Mouse (Mus musculus) thymus, postnatal 36 days (tissue): Measurements from ENCODE around the gene Sgca.
"Not testable (repeated sequence)": the region's sequence is repeated elsewhere in the genome, so short reads cannot be mapped to it uniquely, and the experiment has no call there.

Experiments
- DNase-seq, 2 experiments: peaks; one replicate each; pipeline ENCODE4 v3.0.0; 2022; ENCODE audit warnings: mixed read lengths in 2 of 2

Sgca gene

GRCm38 (mm10) chr11:94985140-94985539 is 9.0 kb upstream of the Sgca start:
- DNase-seq, result no peak

DNA sequence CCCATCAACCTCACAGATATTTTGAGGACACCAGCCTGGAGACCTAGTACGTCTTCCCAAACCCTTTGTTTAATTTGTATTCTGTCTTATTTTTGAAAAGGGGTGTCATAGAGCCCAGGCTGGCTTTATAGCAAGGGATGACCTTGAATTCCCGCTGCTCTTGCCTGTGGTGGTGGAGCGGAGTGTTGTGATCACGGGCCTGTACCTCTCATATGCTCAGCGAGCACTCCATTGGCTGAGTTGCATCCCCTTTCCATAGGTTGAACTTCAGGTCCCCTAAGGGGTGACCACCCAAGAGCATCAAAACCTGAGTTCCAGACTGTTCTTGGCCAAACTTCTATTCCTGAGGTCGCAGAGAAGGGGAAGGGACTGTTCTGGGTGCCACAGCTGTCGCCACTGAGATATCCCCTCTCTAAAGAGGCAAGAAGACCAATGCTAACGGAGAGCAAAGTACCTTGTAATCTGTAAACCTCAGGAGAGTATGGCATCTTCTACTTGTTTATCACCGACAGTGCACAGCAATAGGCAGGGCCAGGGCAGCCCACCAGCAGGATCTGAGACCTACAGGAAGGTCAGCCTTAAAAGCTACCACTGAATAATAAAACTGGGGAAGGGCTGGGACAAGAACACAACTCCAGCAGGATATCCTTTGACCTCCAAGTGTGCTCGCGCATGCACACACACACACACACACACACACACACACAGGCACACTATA is 3.5 kb upstream of the Sgca start:
- no peak for DNase-seq

- peak; percentile 94 to 95 for DNase-seq
Observed at GRCm38 (mm10) chr11:94978947-94979346, 2.8 kb upstream of the Sgca start.

GRCm38 (mm10) chr11:94978178-94978915 is 2.2 kb upstream of the Sgca start:
- no peak for DNase-seq

GRCm38 (mm10) chr11:94974951-94975350 is 1.2 kb downstream of the Sgca start:
- DNase-seq, result no peak

GRCm38 (mm10) chr11:94973313-94973712 is 2.8 kb downstream of the Sgca start:
- DNase-seq, result no peak

- DNase-seq, result no peak
Observed at GRCm38 (mm10) chr11:94972887-94973286, 3.2 kb downstream of the Sgca start.

- DNase-seq, result no peak
Observed at GRCm38 (mm10) chr11:94971895-94972615, 4.1 kb downstream of the Sgca start.

DNA sequence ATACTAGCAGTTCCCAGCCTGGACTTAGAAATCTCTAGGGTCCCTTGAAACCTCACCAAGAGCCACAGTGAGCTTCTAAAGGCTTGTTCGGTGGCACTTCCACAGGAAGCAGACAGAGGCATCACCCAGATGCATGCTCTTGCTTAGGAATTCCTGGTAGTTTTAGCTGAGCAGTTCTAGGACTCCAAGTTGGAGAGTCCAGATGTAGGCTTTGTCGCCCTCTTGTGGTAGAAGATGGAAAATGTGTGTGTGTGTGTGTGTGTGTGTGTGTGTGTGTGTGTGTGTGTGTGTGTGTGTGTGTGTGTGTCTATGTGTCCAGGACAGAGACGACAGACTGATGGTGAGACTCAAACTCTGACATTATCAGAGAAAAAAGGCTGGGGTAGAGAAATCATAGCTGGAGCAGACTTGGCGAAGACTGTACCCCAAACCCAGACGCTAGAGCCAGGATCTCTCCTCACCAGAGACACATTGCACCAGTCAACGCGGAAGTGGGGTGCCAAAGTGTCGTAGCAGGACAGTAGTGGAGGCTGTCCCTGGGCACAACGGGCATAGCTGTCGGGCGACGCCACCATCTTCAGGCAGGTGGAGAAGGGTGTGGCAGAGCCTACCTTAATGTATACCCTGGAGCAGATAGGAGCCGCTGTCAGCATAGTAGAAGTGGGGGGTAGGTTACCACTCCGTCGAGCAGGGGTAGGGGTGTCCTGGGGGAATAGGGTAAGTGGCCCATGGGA is 5.8 kb downstream of the Sgca start:
- peak; percentile 37 to 52 for DNase-seq

DNA sequence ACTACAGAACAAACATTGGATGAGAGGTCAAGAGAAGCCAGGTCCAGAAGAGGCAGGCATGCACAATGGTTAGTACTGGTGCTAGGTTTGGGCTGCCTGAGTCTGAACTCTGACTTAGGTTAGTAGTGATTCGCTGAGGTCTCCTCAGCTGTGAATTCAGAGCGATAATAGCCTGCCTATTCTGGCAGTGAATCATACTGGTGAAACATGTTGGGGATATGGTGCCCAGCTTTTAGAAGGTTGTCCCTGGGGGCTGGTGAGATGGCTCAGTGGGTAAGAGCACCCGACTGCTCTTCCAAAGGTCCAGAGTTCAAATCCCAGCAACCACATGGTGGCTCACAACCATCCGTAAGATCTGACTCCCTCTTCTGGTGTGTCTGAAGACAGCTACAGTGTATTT is 6.4 kb downstream of the Sgca start:
- DNase-seq, result not testable (repeated sequence)

DNA sequence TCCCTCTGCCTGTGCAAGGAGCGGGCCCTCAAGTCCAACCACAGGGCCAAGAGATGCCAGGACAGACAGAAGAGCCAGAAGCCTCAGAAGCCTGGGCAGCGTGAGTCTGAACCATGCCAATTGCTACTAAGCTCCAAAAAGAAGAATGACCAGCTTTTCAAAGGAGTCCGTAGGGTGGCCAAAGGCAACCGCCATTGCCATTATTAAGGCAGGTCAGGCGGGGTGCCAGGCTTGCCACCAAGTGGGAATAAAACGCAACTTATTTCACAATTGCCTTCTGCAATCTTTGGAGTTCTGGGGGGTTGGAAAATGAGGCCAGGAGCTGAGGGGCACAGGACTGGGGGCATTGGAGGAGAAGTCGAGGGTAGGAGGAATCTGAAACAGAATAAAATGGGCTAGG is 7.9 kb downstream of the Sgca start:
- no peak for DNase-seq

- no peak for DNase-seq
Observed at GRCm38 (mm10) chr11:94967419-94967818, 8.7 kb downstream of the Sgca start, which contains the start of gene Hils1. Gene Hils1 (plus strand): TSS chr11:94967593.

- no peak for DNase-seq
Observed at GRCm38 (mm10) chr11:94962534-94963101, 13.5 kb downstream of the Sgca start.

- no peak for DNase-seq
Observed at GRCm38 (mm10) chr11:94958065-94958858, 17.9 kb downstream of the Sgca start.

DNA sequence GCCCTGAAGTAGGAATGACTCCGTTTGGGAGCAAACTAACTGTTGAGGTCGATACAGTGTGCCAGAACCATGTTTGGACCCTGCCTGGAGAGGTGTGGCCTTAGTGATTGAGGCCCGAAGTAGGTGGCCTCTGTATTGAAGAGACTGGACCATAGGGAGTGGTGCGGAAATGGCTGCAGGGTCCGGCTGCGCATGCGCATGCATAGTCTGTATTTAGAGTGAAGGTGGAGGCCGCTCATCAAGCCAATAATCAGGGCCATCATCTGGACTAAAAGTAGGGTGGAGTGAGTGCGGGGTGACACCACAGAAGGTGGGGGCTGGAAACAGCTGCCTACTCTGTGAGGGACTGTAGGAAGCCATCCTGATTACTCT is 18.4 kb downstream of the Sgca start:
- no peak for DNase-seq

DNA sequence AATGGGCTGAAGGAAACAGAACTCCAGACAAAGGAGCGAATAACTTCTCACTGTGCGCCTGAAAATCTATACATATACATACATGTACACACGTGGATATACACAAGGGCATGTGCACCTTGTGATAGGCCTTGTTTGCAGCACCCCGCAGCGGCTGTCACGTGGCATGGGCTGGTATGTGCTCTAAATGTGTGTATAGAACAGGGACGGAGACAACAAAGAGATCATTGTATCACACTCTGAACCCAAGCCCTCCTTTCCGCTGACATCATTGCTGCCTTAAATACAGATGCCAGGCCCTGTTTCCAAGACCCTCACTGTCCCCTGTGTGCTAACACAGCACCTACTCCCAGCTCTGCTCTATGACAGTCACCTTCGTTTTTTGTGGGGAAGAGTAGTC is 21.0 kb downstream of the Sgca start:
- DNase-seq, result no peak

- DNase-seq, result no peak
Observed at GRCm38 (mm10) chr11:94952169-94952568, 24.0 kb downstream of the Sgca start.

- DNase-seq, result no peak
Observed at GRCm38 (mm10) chr11:94945236-94945635, 30.9 kb downstream of the Sgca start.

DNA sequence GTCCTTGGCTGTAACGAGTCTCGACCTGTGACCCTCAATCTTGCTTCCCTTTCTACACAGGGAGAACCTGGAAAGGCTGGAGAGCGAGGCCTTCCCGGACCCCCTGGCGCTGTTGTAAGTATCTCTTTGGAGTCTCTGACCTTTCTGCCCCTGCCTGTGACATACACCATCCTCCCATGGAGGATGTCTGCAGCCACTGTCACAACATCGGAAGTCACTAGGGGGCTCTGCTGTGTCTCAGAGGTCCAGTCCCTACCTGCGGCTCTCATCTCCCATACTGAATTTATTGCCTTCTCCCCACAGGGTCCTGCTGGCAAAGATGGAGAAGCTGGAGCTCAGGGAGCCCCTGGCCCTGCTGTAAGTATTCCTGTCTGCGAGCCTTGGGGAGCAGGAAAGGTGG is 31.8 kb downstream of the Sgca start:
- peak in 1 of 2 experiments; percentile 26 for DNase-seq

DNA sequence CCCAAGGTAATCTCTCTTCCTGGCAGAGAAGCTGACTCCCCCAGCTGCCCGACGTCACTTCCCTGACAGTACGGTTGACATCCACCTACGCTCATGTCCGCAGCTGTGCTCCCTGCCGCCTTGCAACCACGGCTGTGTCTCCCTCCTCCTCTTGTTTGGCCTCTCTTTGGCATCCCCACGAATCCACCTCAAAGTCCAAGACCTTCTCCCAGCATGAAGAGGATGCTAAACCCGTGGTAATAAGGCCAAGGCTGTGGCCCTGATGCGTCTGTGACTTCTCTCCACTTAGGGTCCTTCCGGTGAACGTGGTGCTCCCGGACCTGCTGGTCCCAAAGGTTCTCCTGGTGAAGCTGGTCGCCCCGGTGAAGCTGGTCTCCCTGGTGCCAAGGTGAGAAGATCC is 33.1 kb downstream of the Sgca start:
- no peak for DNase-seq

DNA sequence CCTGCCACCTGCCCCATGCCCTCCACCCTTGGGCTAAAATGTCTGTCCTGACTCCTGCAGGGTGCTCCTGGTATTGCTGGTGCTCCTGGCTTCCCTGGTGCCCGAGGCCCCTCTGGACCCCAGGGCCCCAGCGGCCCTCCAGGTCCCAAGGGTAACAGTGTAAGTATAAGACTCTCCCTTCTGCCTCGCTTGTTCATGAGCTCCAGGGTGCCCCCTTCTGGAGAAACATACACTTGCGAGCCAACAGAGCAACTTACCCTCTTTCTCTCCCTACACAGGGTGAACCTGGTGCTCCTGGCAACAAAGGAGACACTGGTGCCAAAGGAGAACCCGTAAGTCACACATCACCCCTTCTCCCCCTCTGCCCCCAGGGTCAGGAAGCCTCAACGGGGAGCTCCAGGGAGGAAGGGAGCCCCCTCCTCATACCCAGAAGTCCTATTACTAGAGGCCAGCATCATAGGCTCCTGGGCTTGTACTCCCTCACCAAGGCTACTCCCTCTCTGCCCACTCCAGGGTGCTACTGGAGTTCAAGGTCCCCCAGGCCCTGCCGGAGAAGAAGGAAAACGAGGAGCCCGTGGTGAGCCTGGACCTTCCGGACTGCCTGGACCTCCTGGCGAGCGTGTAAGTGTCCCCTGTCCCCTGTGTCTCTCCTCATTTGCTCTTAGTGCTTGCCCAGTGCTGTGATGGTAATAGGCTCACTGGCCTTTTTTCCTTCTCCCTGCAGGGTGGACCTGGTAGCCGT is 33.7 kb downstream of the Sgca start:
- DNase-seq, result peak; percentile 46 to 57
